Comparison of ENCODE assay signal across 8 mouse cellular contexts in genomic region chr4:106910201-106911172, GRCm38 (mm10). TPM values are rescaled to one million over a fixed set of nuclear protein-coding genes. Genes with fewer than 3 reads are reported as not detected.
DNase-seq lines count a peak whose midpoint lies in the region; ATAC-seq and TF ChIP-seq lines count a peak whose summit lies in the region.

Gene Ssbp3 (plus strand): TSS chr4:106910701.

- WGBS in embryonic facial prominence, embryonic 15.5 days, result under 1% methylated on average over 49 of the region's 51 CpGs
- under 1% methylated on average over 45 of the region's 51 CpGs for WGBS in heart, embryonic 11.5 days (ENCODE audit: insufficient replicate concordance)
- WGBS in kidney, embryonic 15.5 days, result under 1% methylated on average over 48 of the region's 51 CpGs
- under 1% methylated on average over 50 of the region's 51 CpGs for WGBS in liver, adult 2 months

- peak within 1 kb of the TSS; percentile 96 for H3ac ChIP-seq in myocyte (ENCODE audit: control insufficient read depth, insufficient read length)

- peaks cover 19% of the 10 kb centered on the region for H3K79me2 ChIP-seq in liver, adult 2 months (ENCODE audit: control insufficient read depth, insufficient read depth, low read length)
- H3K79me2 ChIP-seq in myocyte (ENCODE audit: control insufficient read depth, insufficient read depth), result peaks cover 21% of the 10 kb centered on the region

- DNase-seq in B cell, adult 2 months, result peak; percentile 64 to 65
- DNase-seq in adrenal gland, postnatal 4 days (ENCODE audit: low spot score in 2 of 2), result peak in 1 of 2 experiments; percentile 23
- DNase-seq in liver, adult 2 months (ENCODE audit: extremely low read depth, low read depth, low spot score), result peak; percentile 95
- DNase-seq in spleen, postnatal 4 days (ENCODE audit: low spot score in 2 of 2), result peak; percentile 73 to 82

- H3K9ac ChIP-seq in embryonic facial prominence, embryonic 15.5 days, result peak within 1 kb of the TSS; percentile 99
- peak within 1 kb of the TSS; percentile 99 for H3K9ac ChIP-seq in heart, embryonic 11.5 days (ENCODE audit: low read depth, low read length)
- H3K9ac ChIP-seq in kidney, embryonic 15.5 days, result peak within 1 kb of the TSS; percentile 98
- peak within 1 kb of the TSS; percentile 100 for H3K9ac ChIP-seq in liver, adult 2 months (ENCODE audit: low read depth, low read length)

- peak within 1 kb of the TSS; percentile 99 for H3K4me3 ChIP-seq in embryonic facial prominence, embryonic 15.5 days (replicated peaks)
- peak within 1 kb of the TSS; percentile 100 for H3K4me3 ChIP-seq in heart, embryonic 11.5 days (ENCODE audit: low read depth, low read length)
- H3K4me3 ChIP-seq in kidney, embryonic 15.5 days (replicated peaks), result peak within 1 kb of the TSS; percentile 100
- H3K4me3 ChIP-seq in liver, adult 2 months (ENCODE audit: insufficient read depth, low read depth, low read length), result peak within 1 kb of the TSS; percentile 97
- H3K4me3 ChIP-seq in myocyte, result peak within 1 kb of the TSS; percentile 31

- H3K27ac ChIP-seq in embryonic facial prominence, embryonic 15.5 days (replicated peaks), result peak within 1 kb of the TSS; percentile 99
- H3K27ac ChIP-seq in heart, embryonic 11.5 days (ENCODE audit: low read depth, low read length), result peak within 1 kb of the TSS; percentile 99
- H3K27ac ChIP-seq in kidney, embryonic 15.5 days, result peak within 1 kb of the TSS; percentile 96
- H3K27ac ChIP-seq in liver, adult 2 months (replicated peaks; ENCODE audit: insufficient read depth, low read depth, low read length), result peak within 1 kb of the TSS; percentile 98

- H3K9me3 ChIP-seq in embryonic facial prominence, embryonic 15.5 days (replicated peaks), result no peaks in the 10 kb centered on the region
- no peaks in the 10 kb centered on the region for H3K9me3 ChIP-seq in heart, embryonic 11.5 days (replicated peaks; ENCODE audit: control insufficient read depth, low read length)
- no peaks in the 10 kb centered on the region for H3K9me3 ChIP-seq in kidney, embryonic 15.5 days (replicated peaks)

- no peak for TF ChIP-seq CTCF in liver, adult 2 months (IDR thresholded peaks at IDR 0.05; ENCODE audit: low read depth, low read length)

- H3K27me3 ChIP-seq in embryonic facial prominence, embryonic 15.5 days, result no peaks in the 10 kb centered on the region
- H3K27me3 ChIP-seq in heart, embryonic 11.5 days (ENCODE audit: control insufficient read depth, insufficient read depth, low read length), result no peaks in the 10 kb centered on the region
- H3K27me3 ChIP-seq in kidney, embryonic 15.5 days, result no peaks in the 10 kb centered on the region
- H3K27me3 ChIP-seq in liver, adult 2 months (ENCODE audit: control insufficient read depth, insufficient read depth, low read length), result no peaks in the 10 kb centered on the region
- no peaks in the 10 kb centered on the region for H3K27me3 ChIP-seq in myocyte (ENCODE audit: control insufficient read depth, insufficient read depth, insufficient read length)

- TF ChIP-seq POLR2A in liver, adult 2 months (IDR thresholded peaks at IDR 0.05; ENCODE audit: extremely low read depth, insufficient read depth, low read length), result no peak
- no peak for TF ChIP-seq POLR2A in myocyte (IDR thresholded peaks at IDR 0.05; ENCODE audit: insufficient read length, low read depth)

- H3K4me1 ChIP-seq in embryonic facial prominence, embryonic 15.5 days, result peaks cover 65% of the 10 kb centered on the region
- H3K4me1 ChIP-seq in heart, embryonic 11.5 days (ENCODE audit: control insufficient read depth, insufficient read depth, low read length), result peaks cover 58% of the 10 kb centered on the region
- H3K4me1 ChIP-seq in kidney, embryonic 15.5 days, result peaks cover 65% of the 10 kb centered on the region
- H3K4me1 ChIP-seq in liver, adult 2 months (ENCODE audit: control insufficient read depth, insufficient read depth, low read length), result peaks cover 16% of the 10 kb centered on the region; the same call in 1 of the 2 replicates

- peak within 1 kb of the TSS; percentile 86 for H3K4me2 ChIP-seq in embryonic facial prominence, embryonic 15.5 days (replicated peaks)
- H3K4me2 ChIP-seq in heart, embryonic 11.5 days, result peak within 1 kb of the TSS; percentile 97
- peak within 1 kb of the TSS; percentile 81 for H3K4me2 ChIP-seq in kidney, embryonic 15.5 days
- peak within 1 kb of the TSS; percentile 97 for H3K4me2 ChIP-seq in myocyte (ENCODE audit: low read depth)

- peaks cover 9% of the 10 kb centered on the region for H3K36me3 ChIP-seq in embryonic facial prominence, embryonic 15.5 days
- peaks cover 8% of the 10 kb centered on the region for H3K36me3 ChIP-seq in heart, embryonic 11.5 days (ENCODE audit: control insufficient read depth, insufficient read depth, low read length)
- H3K36me3 ChIP-seq in kidney, embryonic 15.5 days, result peaks cover 24% of the 10 kb centered on the region
- no peaks in the 10 kb centered on the region; the same call in 1 of the 2 replicates for H3K36me3 ChIP-seq in liver, adult 2 months (ENCODE audit: control insufficient read depth, insufficient read depth, low read length)
- H3K36me3 ChIP-seq in myocyte (ENCODE audit: control insufficient read depth, insufficient read depth), result no peaks in the 10 kb centered on the region

- peak; percentile 56 for ATAC-seq in embryonic facial prominence, embryonic 15.5 days (ENCODE audit: insufficient number of reproducible peaks, low FRiP score, low TSS enrichment, low read depth)
- ATAC-seq in heart, embryonic 11.5 days (replicated peaks; ENCODE audit: insufficient number of reproducible peaks, low FRiP score, low TSS enrichment), result peak; percentile 11
- peak; percentile 64 for ATAC-seq in kidney, embryonic 15.5 days (replicated peaks; ENCODE audit: low FRiP score)

TF ChIP-seq in myocyte, 11 proteins besides CTCF, POLR2A, EP300 and RAD21:
- no peak for TF ChIP-seq POLR2AphosphoS2 (IDR thresholded peaks at IDR 0.05; ENCODE audit: insufficient read length, low read depth)
- TF ChIP-seq SRF (IDR thresholded peaks at IDR 0.05; ENCODE audit: control insufficient read depth, insufficient read length, low read depth), result no peak
- no peak for TF ChIP-seq MYOD1 (IDR thresholded peaks at IDR 0.05; ENCODE audit: control insufficient read depth in 1 of 3, insufficient read length in 2 of 3, low read depth in 2 of 3)

RNA-seq across cellular contexts. Expression of gene Ssbp3, which starts in this region (rescaled TPM):
- total RNA-seq in adrenal gland, postnatal 4 days (2021), result 100 to 1,000 TPM in 1 of 2 experiments, 10 to 100 TPM in 1; 95.2 to 103 TPM
- 136 and 137 TPM in 2 replicates for polyA plus RNA-seq in embryonic facial prominence, embryonic 15.5 days (2015; fragmentation: Nextera tagmentation; extraction: Ambion mirVana)
- polyA plus RNA-seq in heart, embryonic 11.5 days (2014; fragmentation: Nextera tagmentation; extraction: Ambion mirVana), result 54.2 and 63.4 TPM in 2 replicates
- polyA plus RNA-seq in kidney, embryonic 15.5 days (2015; fragmentation: Nextera tagmentation; extraction: Ambion mirVana), result 99.4 and 108 TPM in 2 replicates
- total RNA-seq in liver, adult 2 months (2014; rRNA removed), result 12.9 and 19.8 TPM in 2 replicates
- 32.8 and 36.7 TPM in 2 replicates for polyA plus RNA-seq in liver, adult 2 months (2012; rRNA removed)
- polyA plus RNA-seq in myocyte (2012; fragmentation: generic; extraction: Trizol), result 59.4 TPM

Comparison
In these comparisons a context has a peak if more than half of its experiments do, and no peak if none do; other contexts are left out.
1. ATAC-seq: peak in every context shown above with its lines; median percentile 64 in kidney, embryonic 15.5 days; 56 in embryonic facial prominence, embryonic 15.5 days; 11 in heart, embryonic 11.5 days.
2. H3K4me3 ChIP-seq: peak in every context shown above with its lines; median percentile 100 in heart, embryonic 11.5 days; 100 in kidney, embryonic 15.5 days; 99 in embryonic facial prominence, embryonic 15.5 days; 97 in liver, adult 2 months; 31 in myocyte.